Mouse (Mus musculus) cerebellum, postnatal 36 days (tissue): ENCODE measurements around the gene Helz2.

Experiments
- DNase-seq, 2 experiments: peaks; one replicate each; pipeline ENCODE4 v3.0.0; 2021 to 2022; ENCODE audit warnings: mixed read lengths in 2 of 2

The Helz2 gene

DNA sequence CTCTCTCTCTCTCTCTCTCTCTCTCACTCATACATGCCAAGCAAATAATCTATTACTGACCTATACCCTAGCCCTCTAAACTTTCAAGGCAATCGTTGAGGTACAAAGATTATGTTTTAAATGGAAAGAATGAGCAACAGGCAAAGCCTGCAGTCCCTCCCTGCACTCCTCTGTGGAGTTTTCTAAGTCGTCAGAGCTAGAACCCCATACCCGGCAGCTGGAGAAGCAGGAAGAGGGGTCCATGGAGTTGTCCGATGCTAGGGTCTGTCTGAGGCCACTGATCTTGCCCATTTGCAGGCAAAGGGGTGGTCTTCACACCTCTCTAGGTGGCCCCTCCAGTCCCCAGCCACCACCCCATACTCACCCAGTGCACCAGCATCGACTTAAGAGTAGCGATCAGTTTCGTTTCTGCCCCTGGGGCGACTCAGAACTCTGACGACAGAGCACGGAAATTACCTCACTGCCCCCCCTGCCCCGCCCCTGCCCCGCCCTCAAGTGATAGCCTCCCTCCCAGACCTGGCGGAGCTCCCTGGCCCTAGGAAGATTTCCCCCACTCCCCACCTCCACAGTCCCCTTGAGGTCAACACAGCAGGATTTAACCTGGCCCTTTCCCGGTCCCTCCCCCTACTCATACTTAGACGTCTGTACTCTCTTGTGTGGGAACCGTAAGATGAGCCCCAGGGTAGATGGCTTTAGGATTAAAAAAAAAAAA is at the start of gene Helz2:
Gene Helz2 (minus strand): TSS at position 426 of the 712 bp plus-strand sequence.
- no peak for DNase-seq

- DNase-seq = no peak
Measured at GRCm38 (mm10) chr2:181290937-181291336, 49.1 kb upstream of the Helz2 start.

DNA sequence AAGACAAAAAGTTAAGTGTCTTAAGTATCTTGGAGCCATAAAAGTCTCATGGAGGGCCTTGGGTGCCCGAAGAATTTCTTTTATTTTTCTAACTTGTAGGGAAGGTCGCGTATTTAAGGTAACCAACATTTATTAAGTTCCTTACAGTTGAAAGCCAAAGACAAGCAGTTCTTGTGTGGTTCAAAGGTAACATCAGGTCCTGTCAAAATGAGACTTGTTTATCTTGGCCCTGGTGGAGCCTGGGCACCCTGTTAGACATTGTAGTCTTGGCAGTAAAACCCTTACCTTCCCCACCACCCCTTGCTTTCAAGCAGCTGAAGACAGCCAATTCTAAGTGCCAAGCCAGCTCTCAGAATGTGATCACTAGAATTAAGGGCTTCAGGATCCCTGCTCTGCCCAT is 46.9 kb upstream of the Helz2 start:
- no peak for DNase-seq

DNA sequence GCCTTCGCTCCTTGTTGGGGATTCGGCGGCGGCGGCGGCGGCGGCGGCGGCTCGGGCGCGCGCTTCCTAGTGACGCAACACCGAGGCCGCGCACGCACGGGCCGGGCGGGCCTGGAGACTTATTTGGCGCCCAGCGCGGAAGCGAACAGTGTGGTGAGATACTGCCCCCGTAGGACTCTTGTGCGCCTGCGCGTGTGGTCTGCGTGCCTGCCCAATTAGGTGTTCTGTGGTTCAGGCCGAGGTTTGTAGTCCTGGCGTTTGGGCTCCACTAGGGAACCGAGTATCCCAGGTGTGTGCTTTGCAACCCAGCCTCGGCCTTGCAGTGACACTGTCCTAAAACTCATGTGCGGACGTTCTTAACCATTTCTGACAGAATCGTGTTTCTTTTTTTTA is 46.1 kb upstream of the Helz2 start, which contains the start of gene Gmeb2:
Gene Gmeb2 (minus strand): TSS at position 78 of the 393 bp plus-strand sequence.
- peak; percentile 92 to 94 for DNase-seq

GRCm38 (mm10) chr2:181287338-181287957 is 45.6 kb upstream of the Helz2 start:
- DNase-seq = peak; percentile 79 to 85

GRCm38 (mm10) chr2:181286629-181287337 is 45.0 kb upstream of the Helz2 start:
- DNase-seq = no peak

GRCm38 (mm10) chr2:181279968-181280367 is 38.1 kb upstream of the Helz2 start:
- DNase-seq = no peak

DNA sequence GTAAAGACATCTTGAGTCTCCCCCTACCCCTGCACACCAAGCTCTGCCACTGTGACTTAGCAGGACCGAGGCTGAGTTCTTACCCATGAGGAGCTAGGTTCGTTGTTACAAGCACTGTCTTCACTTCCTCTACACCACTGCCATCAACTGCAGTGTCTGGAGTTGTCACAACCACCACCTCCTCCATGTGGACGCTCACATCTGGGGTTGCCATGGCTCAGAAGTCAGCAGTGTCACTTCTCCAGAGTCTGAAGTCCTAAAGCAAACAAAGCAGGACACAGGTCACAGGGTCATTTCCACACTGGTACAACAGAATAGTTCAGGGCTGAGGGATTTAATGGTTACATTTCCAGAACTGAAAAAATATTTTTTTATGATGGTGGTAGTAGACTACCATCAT is 36.0 kb upstream of the Helz2 start:
- DNase-seq = no peak

GRCm38 (mm10) chr2:181276766-181277165 is 34.9 kb upstream of the Helz2 start:
- no peak for DNase-seq

GRCm38 (mm10) chr2:181274639-181275038 is 32.8 kb upstream of the Helz2 start:
- DNase-seq = no peak

DNA sequence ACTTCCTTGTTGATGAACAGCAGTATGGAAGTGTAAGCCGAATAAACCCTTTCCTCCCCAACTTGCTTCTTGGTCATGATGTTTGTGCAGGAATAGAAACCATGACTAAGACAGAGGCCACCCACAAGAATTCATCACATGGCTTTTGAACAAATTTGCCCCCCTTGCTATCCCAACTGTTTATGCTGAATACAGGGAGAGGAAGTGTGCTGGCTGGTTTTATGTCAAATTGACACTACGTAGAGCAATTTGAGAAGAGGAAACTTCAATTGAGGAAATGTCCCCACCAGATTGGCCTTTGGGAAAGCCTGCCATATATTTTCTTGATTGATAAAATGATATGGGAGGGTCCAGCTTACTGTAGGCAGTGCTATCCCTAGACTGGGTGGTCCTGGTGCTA is 32.0 kb upstream of the Helz2 start:
- no peak for DNase-seq

DNA sequence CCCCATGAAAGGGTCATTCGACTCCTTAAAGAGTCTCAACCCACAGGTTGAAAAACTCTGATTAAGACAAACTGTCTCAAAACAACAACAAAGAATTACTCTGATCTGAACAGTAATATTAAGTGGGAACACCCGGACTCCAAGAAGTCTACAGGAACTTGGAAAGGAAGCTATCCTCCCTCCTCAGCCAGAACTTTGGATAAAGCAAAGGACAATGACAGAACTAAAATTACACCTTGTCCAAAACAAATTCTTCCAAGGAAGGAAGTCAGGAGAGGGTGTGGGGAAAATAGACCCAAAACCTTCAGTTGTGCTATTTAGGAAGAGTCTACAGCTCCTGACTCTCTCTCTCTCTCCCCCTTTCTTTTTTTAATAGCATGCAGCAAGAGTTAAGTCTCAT is 30.3 kb upstream of the Helz2 start:
- no peak for DNase-seq

DNA sequence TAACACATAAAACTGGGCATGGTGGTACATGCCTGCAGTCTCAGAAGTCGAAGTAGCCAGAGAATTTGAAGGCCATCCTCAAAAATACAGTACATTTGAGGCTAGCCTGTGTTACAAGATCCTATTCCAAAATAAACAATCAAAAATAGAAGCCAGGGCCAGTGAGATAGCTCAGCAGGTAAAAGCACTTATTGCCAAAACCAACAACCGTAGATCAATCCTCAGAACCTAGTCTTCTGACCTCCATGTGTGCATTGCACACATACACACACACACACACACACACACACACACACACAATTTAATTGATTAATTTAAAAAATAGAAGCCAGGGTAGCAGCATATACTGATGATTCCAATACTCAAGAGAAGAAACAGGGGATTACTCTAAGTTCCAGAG is 25.0 kb upstream of the Helz2 start:
- DNase-seq = no peak

DNA sequence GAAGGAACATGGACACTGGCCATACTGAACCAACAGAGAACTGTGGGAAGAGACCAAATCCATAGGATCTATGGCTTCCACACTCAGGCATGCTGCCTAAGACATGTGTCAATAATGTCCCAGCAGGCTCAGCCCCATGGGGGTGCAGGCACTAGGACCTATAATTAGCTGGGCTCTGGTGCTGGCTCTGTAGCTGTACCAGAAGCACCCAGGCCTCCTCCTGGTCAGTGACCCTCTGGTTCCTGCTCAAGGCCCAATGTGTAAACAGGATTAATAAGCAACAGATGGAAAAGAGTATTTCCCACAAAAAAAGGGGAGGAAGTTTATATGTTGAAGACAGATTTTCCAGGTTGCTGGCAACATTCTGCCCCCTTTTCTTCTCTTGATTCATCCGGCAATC is 11.4 kb upstream of the Helz2 start:
- DNase-seq = no peak

DNA sequence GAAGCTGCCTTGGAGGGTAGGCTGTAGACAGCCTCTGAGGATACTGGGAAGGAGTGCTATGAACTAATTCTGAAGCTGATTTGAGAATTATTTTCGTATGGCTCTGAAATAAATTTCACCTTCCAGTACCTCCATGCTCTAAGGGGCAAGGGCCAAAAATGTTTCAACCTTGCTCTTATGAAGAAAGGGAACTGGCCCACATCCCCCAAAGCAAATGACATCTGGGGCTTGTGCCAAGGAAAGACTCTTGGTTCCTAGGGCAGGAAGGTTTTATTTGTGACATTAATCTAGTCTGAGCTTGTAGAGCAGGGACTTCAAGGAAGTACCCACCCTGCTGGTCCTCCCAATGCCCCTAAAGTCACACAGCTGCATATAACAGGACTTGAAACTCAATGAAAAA is 10.0 kb upstream of the Helz2 start:
- DNase-seq = no peak

- DNase-seq = no peak
Measured at GRCm38 (mm10) chr2:181249217-181249616, 7.4 kb upstream of the Helz2 start.

DNA sequence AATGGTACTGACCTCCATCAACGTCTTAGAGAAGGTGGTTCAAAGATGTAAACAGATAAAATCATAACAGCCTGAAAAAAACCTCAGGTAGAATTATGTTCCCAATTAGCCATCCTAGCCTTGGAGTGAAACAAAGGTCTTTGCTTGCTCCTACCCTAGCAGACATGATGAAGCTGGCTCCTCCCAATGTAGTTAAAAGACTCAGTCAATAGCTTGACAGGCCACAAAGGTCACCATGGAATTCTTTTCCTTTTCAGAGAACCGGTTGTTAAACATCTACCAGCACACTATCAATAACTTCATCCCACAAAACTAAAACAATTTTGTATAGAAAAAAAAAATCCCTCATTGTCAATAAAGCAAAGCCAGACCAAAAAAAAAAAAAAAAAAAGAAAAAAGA is 3.2 kb upstream of the Helz2 start:
- DNase-seq = no peak

GRCm38 (mm10) chr2:181243706-181244394 is 2.0 kb upstream of the Helz2 start:
- no peak for DNase-seq

DNA sequence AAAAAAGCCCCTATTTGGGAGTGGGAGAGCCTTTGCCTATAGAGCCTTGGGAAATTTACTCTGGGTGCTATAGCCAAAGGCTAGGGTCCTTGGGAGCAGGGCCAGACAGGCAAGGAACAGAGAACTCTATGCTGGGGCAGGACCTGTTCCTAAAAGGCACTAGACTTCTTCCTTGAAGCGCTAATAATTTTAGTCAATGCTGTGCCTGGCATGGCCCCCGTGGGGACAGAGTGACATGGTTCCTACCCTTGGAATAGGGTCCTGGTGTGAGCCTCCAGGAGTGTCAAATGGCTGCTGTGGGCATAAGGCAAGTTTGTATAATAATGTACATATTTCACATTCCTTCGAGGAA is 463 bp upstream of the Helz2 start:
- no peak for DNase-seq

GRCm38 (mm10) chr2:181240806-181241440 is 904 bp downstream of the Helz2 start:
- no peak for DNase-seq

DNA sequence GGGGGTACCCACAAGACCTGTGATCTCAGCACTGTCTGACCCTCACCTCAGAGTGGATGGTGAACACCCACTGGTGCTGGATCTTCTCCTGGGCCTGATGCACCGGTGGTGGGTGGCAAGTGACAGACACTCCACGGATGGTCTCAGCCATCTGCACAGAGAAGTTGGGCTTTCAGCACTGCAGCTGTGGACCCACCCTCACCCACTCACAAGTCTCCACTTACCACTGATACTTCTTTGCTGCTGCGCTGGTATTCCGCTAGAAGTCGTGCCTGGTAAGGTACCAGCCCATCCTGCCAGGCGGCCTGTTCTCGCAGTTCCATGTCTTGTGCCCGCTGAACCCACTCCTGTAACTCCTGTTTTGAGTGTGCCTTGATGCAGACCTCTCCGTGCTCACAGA is 2.6 kb downstream of the Helz2 start:
- DNase-seq = no peak

GRCm38 (mm10) chr2:181238861-181239260 is 3.0 kb downstream of the Helz2 start:
- DNase-seq = no peak

- DNase-seq = no peak
Measured at GRCm38 (mm10) chr2:181238091-181238610, 3.7 kb downstream of the Helz2 start.
